Mouse (Mus musculus): ENCODE measurements around the gene Ttc23l. TPM values are rescaled to one million over a fixed set of nuclear protein-coding genes. Genes with fewer than 3 reads are reported as not detected.
"Not testable (repeated sequence)": the region's sequence is repeated elsewhere in the genome, so short reads cannot be mapped to it uniquely, and the experiment has no call there.

Ttc23l gene
- polyA plus RNA-seq, 1 experiment: not detected

DNA sequence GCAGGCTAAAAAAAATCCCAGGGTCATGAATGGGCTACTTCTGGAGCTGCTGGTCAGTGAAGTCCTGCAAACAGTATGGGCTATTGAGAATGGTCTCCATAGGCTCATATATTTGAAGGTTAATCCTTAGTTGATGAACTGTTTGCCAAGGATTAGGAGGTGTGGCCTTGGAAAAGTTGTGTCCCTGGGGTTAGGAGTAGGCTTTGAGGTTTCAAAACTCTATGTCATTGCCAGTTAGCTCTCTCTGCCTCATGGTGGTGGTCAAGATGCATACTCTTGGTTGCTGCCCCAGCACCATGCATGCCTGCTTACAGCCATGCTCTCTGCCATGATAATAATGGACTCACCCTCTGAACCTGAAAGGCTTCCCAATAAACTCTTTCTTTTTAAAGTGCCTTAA, 4.1 kb downstream of the Ttc23l start:
- Histone ChIP-seq H3K27ac (replicated peaks; ENCODE audit: low read depth, low read length) (no peak overlapping the region), H3K4me3 (ENCODE audit: insufficient read depth, low read depth, low read length) (no peak overlapping the region), H3K4me1 (ENCODE audit: control insufficient read depth, insufficient read depth, insufficient read length, low read length) (no peaks in the 10 kb centered on the region)

DNA sequence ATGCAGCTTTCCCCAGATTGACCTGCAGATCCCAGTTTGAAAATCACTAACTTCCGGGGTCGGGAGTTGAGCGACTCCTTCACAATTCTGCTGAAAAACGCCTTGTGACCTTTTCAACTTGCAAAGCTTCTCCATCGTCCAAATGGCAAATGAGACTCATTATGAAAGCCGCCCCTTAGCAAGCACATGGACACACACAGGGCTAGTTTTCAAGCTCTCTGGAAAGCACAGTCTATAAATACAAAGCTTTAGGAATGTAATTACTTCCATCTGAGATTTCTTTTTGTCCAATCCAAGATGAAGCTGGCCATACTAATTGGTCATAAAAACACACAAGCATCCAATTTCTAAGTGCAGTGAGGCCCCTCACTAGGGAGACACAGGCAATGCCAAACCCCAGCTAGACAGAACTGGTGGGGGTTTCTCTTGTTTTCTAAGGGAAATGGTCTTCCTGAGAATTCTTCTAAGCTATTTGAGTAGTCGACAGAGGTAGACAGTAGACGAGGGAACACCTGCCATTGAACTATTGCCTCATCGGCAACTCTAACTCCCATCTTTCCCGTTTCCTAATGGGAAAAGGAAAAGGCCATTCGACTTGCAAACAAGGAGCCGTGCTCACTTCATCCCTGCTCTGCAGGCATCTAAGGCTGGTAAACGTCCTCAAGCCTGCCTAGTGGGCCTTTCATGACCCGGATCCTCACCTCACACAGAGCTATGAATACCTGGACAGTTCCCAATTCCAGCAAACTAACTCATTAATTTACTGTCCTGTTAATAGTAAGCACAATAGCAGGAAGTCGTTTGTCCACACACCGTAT, 18.0 kb downstream of the Ttc23l start:
- H3K4me1 ChIP-seq (ENCODE audit: control insufficient read depth, insufficient read depth, insufficient read length, low read length): peaks cover 4% of the 10 kb centered on the region; the same call in 1 of the 2 replicates
- no peak overlapping the region for H3K27ac ChIP-seq (replicated peaks; ENCODE audit: low read depth, low read length)
- no peak overlapping the region for H3K4me3 ChIP-seq (ENCODE audit: insufficient read depth, low read depth, low read length)

DNA sequence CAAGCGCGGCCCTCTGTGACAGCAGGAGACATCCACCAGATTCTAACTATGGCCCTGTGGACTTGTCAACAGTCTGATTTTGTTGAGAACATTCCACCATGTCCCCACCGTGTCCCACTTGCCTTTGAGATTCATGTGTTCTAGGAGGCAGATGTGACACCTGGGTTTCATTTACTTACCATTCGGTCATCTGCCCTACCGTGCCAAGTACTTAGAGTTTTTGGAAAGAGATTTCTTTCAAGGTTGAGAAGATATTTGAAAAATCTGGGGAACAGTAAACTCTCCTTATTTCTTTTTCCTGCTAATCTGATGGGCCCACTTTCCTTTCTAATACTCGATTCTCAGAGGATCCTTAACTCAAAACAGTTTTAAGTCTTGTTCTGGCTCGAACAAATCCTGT, 22.5 kb downstream of the Ttc23l start:
- Histone ChIP-seq H3K4me3 (ENCODE audit: insufficient read depth, low read depth, low read length) (no peak overlapping the region), H3K27ac (replicated peaks; ENCODE audit: low read depth, low read length) (no peak overlapping the region), H3K4me1 (ENCODE audit: control insufficient read depth, insufficient read depth, insufficient read length, low read length) (peaks cover 2% of the 10 kb centered on the region; the same call in 1 of the 2 replicates)

DNA sequence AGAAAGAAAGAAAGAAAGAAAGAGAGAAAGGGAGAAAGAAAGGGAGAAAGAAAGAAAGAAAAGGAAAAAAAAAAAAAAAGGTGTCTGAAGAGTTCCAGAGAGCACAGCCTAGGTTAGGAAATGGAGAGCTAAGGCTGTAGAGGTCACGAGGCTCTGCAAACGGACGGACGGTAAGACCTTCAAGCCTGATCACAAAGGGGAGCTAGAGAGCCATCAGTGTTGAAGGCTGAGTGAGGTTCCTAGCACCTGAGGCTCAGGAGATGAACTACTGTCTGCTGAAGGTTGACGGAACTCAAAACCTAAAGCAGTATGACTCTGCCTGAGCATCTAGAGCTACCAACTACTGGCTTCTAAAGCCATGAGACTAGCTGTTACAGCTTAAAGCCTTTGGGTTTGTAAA, 23.9 kb downstream of the Ttc23l start:
- no peak overlapping the region for H3K27ac ChIP-seq (replicated peaks; ENCODE audit: low read depth, low read length)
- no peak overlapping the region for H3K4me3 ChIP-seq (ENCODE audit: insufficient read depth, low read depth, low read length)
- H3K4me1 ChIP-seq (ENCODE audit: control insufficient read depth, insufficient read depth, insufficient read length, low read length): no peaks in the 10 kb centered on the region

DNA sequence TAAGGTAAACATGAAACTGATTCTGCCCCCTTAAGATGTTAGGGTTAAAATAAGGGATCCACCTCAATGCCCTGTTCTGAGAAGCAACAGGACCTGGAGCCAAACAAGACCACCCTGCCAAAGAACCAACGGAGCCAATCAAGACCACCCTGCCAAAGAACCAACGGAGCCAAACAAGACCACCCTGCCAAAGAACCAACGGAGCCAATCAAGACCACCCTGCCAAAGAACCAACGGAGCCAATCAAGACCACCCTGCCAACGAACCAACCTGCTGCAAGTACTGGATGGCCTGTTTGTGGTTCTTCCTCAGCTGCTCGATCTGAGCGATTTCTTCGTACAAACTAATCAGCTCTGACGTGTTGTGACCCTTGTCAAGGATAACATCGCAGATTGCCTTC, 25.1 kb downstream of the Ttc23l start:
- H3K4me1 ChIP-seq (ENCODE audit: control insufficient read depth, insufficient read depth, insufficient read length, low read length); H3K4me3 ChIP-seq (ENCODE audit: insufficient read depth, low read depth, low read length); H3K27ac ChIP-seq (replicated peaks; ENCODE audit: low read depth, low read length): not testable (repeated sequence)

DNA sequence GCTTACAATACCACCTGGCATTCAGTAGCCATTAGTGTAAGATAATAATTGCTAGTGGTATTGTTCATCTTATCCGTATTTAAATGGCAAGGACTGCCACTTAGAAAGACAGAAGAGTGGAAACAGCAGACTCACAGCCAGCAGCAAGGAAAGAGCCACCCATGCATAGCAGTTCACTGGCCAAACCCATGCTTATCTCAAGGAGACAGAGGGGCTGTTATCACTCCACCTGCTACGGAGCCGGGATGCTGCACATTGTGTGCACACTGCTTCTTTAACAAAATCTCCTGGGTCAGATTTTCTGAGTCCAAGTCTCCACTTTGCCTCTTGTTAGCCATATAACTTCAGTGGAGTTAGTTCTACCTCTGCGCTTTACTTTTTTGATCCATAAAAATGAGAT, 27.1 kb downstream of the Ttc23l start:
- no peak overlapping the region for H3K27ac ChIP-seq (replicated peaks; ENCODE audit: low read depth, low read length)
- no peak overlapping the region for H3K4me3 ChIP-seq (ENCODE audit: insufficient read depth, low read depth, low read length)
- H3K4me1 ChIP-seq (ENCODE audit: control insufficient read depth, insufficient read depth, insufficient read length, low read length): no peaks in the 10 kb centered on the region

DNA sequence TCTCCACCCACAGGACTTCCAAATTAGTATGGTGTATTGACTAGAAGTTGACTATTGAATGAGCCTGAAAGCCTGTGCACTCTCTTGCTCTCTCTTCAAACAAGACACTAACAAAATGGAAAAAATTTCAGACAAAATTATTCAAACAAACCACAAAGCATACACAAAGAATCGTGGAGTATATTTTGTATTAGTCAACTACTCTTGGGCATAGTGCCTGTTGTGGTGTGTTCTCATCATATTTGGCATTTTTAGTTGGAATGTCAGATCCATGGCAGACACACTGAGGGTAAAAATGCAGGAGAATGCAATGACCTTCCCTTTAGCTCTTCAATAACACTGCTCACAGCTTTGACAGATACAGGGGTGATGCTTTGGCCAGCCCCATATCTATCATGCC, 32.6 kb downstream of the Ttc23l start:
- Histone ChIP-seq H3K4me1 (ENCODE audit: control insufficient read depth, insufficient read depth, insufficient read length, low read length) (no peaks in the 10 kb centered on the region), H3K4me3 (ENCODE audit: insufficient read depth, low read depth, low read length) (no peak overlapping the region), H3K27ac (replicated peaks; ENCODE audit: low read depth, low read length) (no peak overlapping the region)

DNA sequence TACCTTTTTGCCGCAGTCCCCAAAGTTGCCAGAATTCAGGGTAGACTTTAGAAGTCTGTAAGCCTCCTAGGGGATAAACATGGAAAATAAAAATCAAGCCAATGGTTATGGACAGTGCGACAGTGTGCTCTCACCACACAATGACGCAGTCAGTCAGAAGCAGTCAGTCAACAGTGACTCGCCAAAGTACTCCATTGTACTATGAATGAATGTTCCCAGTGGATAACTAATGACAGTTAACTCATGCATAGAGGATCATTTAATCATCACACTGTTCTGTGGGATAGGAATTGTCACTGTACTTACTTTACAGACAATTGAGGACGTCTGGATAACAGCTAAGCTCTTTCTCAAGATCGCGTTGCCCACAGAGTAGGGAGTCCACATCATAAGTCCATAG, 43.3 kb downstream of the Ttc23l start:
- Histone ChIP-seq H3K4me1 (ENCODE audit: control insufficient read depth, insufficient read depth, insufficient read length, low read length) (no peaks in the 10 kb centered on the region), H3K4me3 (ENCODE audit: insufficient read depth, low read depth, low read length) (no peak overlapping the region), H3K27ac (replicated peaks; ENCODE audit: low read depth, low read length) (no peak overlapping the region)

DNA sequence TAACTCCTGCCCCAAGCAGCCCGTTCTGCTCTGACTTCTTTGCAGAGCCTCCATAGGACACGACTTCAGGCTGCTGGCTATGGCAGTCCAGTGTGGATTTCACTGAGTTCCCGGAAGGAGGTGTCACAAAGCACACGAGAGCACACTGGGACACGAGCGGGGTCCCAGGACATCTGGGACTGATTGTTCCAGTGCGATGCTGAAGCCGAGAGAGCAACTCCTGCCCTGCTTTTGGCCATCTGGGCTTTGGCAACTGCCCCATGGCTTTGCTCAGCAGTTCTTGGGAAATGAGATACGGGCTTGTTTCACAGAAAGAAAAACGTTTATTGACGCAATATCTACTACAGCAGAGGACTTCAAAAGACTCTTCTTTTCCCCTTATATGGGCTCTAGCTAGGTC, 52.4 kb downstream of the Ttc23l start:
- Histone ChIP-seq H3K4me1 (ENCODE audit: control insufficient read depth, insufficient read depth, insufficient read length, low read length) (no peaks in the 10 kb centered on the region), H3K4me3 (ENCODE audit: insufficient read depth, low read depth, low read length) (no peak overlapping the region), H3K27ac (replicated peaks; ENCODE audit: low read depth, low read length) (no peak overlapping the region)

DNA sequence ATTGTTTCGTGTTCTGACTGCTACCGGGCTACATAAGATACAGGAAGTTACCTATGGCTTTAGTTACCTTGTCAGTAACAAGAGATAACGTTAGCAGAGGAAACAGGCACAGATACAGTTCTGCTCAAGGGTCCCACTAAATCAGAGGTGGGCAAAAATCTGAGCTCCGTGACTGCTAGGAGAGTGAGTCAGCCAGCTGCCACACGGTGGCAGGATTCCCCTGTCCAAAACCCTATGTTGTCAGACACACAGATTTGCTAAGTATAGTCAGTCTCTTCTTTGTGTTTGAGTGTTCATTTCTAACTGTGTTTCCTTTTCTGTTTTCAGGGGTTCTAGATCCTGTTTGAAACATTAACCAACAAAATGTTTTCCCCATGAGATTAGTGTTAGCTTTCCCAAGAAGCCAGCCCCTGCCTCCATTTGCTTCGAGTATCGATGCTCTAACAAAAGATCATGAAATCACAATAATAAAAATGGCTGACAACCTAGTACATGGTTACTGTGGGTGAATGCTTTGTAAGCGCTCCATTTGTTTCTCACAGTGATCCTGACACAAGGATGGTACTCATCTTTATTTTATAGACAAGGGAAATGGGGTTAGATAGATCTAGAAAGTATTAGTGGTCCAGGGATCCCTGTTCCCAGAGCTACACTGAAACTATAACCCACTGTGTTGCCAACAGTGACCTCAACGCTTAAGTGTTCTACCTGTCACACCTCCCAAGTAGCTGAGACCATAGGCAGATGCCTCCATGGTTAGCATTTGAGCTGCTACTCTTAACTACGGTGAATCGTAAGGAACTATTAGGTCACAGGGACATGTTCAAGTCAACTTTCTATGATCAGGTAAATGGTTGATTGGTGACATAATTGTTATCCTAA, 57.4 kb downstream of the Ttc23l start:
- Histone ChIP-seq H3K4me1 (ENCODE audit: control insufficient read depth, insufficient read depth, insufficient read length, low read length) (no peaks in the 10 kb centered on the region), H3K27ac (replicated peaks; ENCODE audit: low read depth, low read length) (no peak overlapping the region), H3K4me3 (ENCODE audit: insufficient read depth, low read depth, low read length) (no peak overlapping the region)

DNA sequence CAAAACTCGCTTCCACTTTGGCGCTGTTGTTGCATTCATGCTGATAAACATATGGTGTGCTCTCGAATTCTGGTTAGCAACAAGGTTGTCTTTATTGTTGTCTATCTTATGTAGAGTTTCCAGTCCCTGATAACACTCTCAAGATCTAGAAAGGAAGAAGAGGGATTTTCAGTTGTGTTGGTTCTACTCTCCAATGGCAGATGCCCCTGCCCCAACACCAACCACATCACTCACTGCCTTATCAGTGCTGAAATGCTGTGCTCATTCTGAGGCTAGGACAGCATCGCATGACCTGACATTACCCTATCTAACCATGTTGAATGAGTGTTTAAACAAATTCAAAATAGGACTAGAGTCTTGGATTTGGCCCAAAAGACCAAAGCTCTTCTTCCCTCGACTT, 58.4 kb downstream of the Ttc23l start:
- Histone ChIP-seq H3K4me3 (ENCODE audit: insufficient read depth, low read depth, low read length) (no peak overlapping the region), H3K27ac (replicated peaks; ENCODE audit: low read depth, low read length) (no peak overlapping the region), H3K4me1 (ENCODE audit: control insufficient read depth, insufficient read depth, insufficient read length, low read length) (no peaks in the 10 kb centered on the region)

DNA sequence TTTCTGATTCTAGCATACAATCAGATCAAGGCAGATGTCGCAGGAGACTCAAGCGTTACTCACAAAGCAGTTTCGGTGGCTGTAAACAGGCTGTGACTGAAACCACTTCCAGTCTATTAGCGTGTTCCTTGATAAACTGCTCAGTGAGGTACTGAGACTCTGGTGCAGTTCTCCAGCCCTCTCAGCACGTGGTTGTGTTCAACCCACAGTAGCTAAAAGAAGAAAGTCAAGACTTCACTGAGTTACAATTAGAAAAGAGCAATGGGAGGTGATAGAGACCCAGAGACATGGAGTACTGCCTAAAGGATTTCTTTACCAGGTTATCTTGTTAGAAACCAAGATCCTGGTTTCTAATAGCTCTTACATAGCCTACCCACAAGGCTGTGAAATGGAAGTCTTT, 58.9 kb downstream of the Ttc23l start:
- Histone ChIP-seq H3K4me3 (ENCODE audit: insufficient read depth, low read depth, low read length) (no peak overlapping the region), H3K27ac (replicated peaks; ENCODE audit: low read depth, low read length) (no peak overlapping the region), H3K4me1 (ENCODE audit: control insufficient read depth, insufficient read depth, insufficient read length, low read length) (no peaks in the 10 kb centered on the region)

DNA sequence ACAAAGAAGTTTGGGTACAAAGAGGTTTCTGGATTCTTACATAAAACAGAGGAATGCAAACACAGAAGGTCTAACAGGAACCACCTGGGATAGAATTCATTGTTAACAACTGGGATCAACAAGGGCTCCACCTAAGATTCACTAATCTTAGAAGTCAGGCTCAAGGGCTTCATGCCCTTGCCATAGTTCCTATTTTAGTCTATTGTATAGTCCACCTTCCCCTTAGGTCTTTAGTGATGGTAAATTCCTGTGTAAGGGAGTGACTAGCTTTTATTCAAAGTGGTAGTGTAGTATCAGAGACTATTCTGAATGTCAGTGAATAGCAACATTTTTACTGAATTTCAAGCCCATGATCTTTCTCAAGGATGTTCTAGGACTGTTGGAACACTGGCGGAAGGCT, 61.8 kb downstream of the Ttc23l start:
- H3K4me3 ChIP-seq (ENCODE audit: insufficient read depth, low read depth, low read length); H3K27ac ChIP-seq (replicated peaks; ENCODE audit: low read depth, low read length); H3K4me1 ChIP-seq (ENCODE audit: control insufficient read depth, insufficient read depth, insufficient read length, low read length): not testable (repeated sequence)

DNA sequence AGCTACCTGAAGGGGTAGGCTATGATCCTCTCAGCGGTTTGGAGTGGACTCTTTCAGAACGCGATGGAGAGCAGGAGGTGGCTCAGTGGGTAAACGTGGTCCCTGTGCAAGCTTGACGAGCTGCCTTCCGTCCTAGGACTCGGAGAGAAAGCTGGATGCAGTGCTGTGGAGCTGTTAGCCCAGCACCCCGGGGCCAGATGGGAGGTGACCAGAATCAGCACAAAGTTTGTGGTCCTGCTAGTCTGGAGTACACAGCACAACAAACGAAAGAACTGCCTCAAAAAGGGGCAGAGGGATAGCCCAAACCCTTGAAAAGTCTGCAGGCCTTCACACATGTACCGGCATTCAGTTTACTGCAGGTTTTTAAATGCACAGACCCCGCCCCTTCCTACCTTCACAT, 62.5 kb downstream of the Ttc23l start:
- no peaks in the 10 kb centered on the region for H3K4me1 ChIP-seq (ENCODE audit: control insufficient read depth, insufficient read depth, insufficient read length, low read length)
- no peak overlapping the region for H3K27ac ChIP-seq (replicated peaks; ENCODE audit: low read depth, low read length)
- H3K4me3 ChIP-seq (ENCODE audit: insufficient read depth, low read depth, low read length): no peak overlapping the region

DNA sequence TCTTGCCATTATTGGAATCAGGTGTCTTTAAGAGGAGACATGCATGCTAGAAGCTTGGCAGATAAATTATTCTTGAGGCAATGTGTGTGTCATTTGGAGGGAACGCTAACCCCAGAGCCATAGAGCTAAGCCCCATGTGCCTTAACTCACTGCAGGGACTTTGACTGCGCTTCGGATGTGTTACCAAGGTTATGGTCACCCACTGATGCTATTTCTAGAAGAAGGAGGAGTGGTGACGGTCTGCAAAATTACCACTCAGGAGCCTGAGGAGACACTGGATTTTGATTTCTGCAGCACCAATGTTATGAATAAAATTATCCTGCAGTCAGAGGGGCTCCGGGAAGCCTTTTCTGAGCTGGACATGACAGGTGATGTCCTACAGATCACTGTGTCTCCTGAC, 68.4 kb downstream of the Ttc23l start:
- no peak overlapping the region for H3K4me3 ChIP-seq (ENCODE audit: insufficient read depth, low read depth, low read length)
- H3K27ac ChIP-seq (replicated peaks; ENCODE audit: low read depth, low read length): no peak overlapping the region
- H3K4me1 ChIP-seq (ENCODE audit: control insufficient read depth, insufficient read depth, insufficient read length, low read length): no peaks in the 10 kb centered on the region

DNA sequence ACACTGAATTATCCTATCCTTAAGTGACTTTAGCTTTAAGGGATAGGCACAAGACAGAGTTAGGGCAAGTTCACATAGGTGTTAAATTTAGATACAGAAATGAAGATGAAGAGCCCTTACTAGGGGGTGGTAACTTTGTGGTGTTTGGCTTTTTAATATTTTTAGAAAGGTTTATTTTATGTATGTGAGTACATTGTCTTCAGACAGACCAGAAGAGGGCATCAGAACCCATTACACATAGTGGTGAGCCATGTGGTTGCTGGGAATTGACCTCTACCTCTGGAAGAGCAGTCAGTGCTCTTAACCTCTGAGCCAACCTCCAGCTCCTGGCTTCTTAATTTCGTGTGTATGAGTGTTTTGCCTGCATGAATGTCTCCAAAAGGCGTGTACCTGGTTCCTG, 71.2 kb downstream of the Ttc23l start:
- no peaks in the 10 kb centered on the region for H3K4me1 ChIP-seq (ENCODE audit: control insufficient read depth, insufficient read depth, insufficient read length, low read length)
- H3K27ac ChIP-seq (replicated peaks; ENCODE audit: low read depth, low read length): no peak overlapping the region
- no peak overlapping the region for H3K4me3 ChIP-seq (ENCODE audit: insufficient read depth, low read depth, low read length)
